Mouse (Mus musculus): ENCODE measurements at regions not wholly inside any gene's neighbourhood (a gene's known extent, or its start where the extent isn't known, plus 50 kb on each side); places are given as distances from the start of the nearest gene placed in this dataset.

DNA sequence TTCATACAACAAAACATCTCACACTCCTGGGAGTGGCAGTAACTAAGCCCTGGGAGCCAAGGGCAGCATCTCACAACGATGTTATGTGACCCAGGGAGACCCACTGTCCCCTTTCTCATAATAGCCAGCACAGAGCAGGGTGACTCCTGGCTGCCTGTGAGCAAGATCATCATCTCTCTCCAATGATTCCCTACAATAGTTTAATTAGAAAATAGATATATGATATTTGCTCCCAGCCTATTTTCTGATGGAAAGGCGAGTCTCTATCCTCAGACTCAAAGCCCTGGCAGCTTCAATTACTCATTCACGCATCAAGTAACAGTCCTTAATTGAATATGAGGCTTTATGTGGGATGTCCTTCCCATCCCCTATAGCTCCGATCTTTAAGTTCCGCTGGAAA is 153.7 kb downstream of the Olfm4 start:
- TF ChIP-seq CTCF (IDR thresholded peaks at IDR 0.05; ENCODE audit: control insufficient read depth, insufficient read depth, insufficient replicate concordance, low read depth, low read length) (no peak), POLR2A (IDR thresholded peaks at IDR 0.05; ENCODE audit: control insufficient read depth, low read depth, low read length) (no peak)
